Mouse (Mus musculus) cerebellum, adult 11-12 months (tissue): Measurements from ENCODE around the gene Lcn4.
"Not testable (repeated sequence)": the region's sequence is repeated elsewhere in the genome, so short reads cannot be mapped to it uniquely, and the experiment has no call there.

Source experiments
- DNase-seq: peaks from one replicate; pipeline ENCODE4 v3.0.0; 2022

The Lcn4 gene

DNA sequence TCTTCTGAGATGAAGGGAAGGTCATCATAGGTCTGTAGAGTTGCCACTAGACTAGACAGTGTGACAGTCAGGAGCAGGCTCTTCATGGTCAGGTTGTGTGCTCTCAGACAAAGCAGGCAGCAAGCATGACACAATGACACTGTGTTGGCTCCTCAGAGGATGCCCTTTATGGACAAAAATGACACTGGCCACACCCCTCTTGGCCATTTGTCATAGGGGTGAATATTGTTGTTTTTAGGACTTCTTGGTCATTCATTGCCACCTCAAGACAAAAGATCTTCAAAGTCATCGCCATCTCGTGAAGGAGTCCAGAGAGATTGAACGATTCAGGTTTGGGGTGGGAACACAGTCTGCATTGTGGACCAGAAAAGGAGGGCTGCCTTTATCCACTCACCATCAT, at the start of gene Lcn4:
TSS of gene Lcn4 (minus strand) at position 101 of the 400 bp plus-strand sequence.
- no peak for DNase-seq

DNA sequence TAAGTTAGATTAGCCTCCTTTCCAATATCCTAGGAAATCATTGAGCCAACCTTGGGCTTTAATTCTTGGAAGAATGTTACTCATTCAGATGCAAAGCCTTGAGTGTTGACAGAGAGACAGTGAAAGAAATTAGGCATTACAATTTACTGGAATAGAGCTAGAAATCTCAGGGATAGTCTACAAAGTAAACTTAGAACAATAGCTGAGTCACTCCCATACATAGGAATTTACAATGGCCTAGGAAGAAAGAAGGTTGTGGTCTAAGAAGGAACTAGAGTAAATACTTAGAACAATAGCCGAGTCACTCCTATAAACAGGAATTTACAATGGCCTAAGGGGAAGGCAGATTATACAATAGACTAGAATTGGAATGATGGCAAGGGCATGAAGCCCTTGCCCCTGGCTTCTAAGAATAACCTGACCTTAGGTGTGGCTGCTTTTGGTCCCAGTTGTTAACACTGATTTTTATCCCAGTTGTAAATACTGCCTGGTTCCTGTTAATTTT, 15.1 kb upstream of the Lcn4 start:
- no peak for DNase-seq

DNA sequence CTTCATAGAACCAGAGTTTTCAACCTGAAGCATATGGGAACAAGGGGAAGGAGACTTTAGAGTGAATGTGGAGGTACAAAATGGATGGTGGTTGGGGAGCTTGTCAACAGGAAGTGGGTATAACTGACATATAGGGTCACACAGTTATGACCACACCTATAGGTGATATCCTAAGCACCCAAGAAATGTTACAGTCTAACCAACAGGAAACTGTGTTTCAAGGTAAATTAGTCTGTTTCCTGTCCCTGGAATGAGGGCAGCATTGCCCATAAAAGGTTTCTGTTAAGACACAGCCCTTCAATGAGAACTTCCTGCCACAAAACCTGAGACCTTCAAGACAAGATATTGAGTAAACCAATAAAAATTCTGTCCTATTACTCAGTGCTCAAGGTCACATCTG, 2.3 kb downstream of the Lcn4 start:
- no peak for DNase-seq

DNA sequence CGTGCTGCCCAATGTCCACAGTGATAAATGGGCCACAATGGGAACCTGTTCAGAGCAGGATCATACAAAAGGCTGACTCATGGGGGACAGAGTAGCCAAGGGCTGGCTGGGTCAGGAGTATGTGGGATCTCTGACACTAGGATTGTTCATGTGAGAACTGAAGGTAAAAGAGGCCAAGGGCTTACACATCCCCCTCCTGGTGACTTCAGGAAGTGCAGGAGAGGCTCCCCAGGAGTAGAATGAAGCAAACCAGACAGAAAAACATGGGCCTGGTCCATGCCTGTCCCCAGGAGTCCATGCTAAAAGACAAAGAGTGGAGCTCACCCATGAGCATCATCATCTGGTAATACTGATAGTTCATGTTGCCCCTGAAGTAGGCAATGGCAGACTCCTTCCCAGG, 7.5 kb downstream of the Lcn4 start:
- DNase-seq: not testable (repeated sequence)

DNA sequence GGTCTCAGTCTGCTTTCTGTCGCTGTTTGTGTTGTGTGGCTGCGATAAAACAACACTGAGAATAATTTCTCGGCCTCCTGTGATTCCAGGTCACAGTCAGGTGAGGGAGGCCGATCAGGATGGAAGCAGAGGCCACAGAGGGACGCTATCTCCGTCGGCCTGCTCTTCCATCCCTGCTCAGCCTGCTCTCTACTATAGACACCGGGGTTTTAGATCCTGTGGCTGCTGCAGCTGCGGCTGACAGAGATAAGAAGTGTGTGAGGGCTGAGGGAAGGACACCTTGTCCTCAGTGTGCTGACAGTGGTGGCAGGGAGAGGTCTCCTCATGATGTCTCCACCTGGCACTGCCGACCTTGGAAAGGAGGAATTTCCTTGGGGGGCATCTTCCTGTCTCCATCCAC, 8.0 kb downstream of the Lcn4 start:
- DNase-seq: no peak

DNA sequence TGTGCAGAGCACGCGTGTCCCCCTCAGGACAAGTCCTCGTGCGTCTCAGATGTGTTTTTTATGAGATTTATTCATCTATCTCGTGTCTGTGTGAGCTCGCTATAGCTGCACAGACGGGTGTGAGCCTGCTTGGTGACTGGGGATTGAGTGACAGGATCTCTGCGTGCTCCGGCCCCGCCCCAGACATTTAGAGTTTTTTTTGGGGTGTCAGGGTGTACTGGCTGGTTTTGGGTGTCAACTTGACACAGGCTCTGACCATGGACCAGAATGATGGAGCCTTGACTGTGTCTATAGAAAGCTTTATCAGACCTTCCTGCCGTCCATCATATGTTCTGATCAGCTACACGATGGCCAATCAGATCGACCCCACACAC, 8.6 kb downstream of the Lcn4 start:
- DNase-seq: no peak

DNA sequence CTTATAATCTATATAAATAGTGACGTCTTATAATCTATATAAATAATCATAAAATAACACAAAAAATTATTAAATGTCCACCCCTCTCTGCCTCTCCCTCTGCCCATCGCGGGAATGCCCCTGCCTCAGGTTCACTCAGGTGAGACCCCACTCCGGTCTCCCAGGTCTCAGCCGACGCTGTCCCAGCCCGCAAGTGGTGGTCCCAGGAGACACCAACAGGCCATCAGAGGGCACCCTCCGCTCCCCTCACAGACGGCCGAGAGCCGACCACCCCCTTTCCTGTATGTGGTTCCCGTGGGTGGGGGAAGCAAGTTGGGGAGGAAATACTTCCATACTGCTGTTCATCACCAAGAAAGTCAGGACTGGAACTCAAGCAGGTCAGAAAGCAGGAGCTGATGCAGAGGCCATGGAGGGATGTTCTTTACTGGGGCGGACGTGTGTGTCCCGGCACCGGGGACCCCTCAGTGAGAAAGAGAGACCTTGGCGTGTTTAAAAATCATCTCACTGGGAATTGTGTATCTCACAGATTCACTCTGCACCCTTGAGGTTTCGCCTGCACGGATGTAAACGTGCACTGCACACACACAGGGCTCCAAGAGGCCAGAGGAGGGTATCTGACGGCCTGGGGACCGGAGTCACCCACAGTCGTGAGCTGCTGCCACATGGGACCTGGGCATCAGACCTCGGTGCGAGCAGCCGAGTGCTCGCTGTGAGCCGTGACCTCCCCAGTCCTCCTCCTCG, 9.1 kb downstream of the Lcn4 start:
- DNase-seq: no peak

DNA sequence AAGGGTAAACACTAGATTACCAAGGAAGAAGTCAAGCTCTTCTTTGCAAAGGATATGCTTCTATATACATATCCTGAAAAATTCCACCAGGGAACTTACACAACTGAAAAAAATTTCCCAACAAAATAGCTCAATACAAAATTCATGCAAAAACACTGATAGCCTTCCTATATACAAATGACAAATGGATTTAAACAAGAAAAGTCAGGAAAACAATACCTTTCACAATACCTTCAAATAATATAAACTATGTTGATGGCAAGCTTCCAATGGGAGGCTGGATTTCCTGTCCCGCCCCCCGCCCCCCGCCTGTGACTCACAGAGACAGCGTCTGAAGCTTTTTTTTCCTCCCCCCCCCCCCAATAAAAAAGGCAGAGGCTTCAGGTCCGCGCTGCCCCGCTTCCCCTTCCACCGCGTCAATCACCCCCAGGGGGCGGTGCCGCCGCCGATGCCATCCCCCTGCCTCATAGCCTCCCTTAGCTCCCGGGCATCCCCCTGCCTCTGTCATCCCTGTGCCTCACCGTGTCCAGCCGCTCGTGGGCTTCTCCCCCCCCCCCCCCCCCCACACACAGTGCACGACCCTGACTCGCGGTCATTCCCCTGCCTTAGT, 9.8 kb downstream of the Lcn4 start:
- DNase-seq: no peak

DNA sequence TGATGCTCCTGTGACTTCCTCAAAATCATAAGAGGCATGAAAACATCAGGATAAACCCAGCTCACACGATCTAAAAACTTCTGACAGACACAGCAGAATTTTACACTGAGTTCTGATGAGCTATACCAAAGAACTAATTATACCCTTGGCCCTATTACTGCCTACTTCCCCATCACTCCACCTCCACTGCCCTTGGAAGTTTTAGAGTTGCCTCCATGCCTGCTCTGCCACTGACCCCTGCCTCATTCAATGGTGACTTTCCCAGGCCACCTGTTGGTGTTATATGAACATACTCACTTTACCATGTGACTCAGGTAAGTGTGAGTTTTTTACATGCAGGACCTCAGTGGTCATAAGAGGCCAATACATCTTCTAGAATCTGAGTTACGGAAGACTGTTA, 13.7 kb downstream of the Lcn4 start:
- DNase-seq: no peak

DNA sequence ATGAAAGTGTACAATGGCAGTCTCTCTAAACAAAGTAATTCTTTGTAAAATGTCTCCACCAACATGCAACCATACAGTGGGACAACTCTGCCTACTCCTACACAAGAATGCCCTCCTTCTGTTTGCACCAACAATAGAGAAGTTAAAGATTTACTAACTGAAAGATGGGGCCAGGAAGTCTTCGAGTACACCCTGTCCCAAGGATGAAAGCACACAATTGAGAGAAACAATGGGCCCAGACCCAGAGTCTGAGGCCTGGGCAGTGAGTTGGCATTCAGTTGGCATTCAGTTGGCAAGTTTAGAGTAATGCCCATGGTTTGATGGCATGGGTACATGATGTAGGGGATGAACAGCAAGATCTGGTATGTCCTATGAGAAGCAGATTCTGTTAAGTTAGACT, 16.4 kb downstream of the Lcn4 start:
- no peak for DNase-seq

DNA sequence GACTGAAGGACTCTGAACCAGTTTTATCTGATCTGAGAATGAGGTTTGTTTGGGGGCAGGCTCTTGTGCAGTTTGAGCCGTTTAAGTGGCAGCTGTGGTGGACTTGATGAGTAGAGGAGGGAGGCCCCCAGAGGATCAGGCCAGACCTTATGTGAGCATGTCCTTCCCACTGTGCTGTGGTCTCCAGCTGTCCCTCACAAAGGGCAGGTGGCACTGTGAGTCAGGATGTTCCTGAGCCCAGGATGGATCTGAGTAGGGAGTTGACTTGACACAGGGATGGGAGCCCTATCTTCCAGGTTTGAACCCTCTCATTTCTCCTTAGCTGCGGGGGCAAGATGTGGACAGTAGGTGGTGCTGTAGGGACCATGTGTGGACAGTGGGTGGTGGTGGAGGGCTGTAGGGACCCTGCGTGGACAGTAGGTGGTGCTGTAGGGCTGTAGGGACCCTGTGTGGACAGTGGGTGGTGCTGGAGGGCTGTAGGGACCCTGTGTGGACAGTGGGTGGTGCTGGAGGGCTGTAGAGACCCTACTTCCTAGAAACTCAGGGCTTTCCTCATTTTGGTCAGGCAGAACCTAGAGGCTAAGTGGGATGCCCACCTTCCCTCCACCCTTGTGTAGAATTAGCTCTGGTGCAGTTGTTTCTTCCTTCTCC, 24.3 kb downstream of the Lcn4 start:
- DNase-seq: peak; percentile 68

DNA sequence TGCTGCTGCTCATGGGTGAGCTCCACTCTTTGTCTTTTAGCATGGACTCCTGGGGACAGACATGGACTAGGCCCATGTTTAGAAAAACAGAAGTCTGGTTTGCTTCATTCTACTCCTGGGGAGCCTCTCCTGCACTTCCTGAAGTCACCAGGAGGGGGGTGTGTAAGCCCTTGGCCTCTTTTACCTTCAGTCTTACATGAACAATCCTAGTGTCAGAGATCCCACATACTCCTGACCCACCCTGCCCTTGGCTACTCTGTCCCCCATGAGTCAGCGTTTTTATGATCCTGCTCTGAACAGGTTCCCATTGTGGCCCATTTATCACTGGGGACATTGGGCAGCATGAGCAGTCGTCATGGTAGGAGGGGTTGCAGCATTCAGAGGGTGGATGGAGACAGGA, 27.1 kb downstream of the Lcn4 start:
- no peak for DNase-seq

DNA sequence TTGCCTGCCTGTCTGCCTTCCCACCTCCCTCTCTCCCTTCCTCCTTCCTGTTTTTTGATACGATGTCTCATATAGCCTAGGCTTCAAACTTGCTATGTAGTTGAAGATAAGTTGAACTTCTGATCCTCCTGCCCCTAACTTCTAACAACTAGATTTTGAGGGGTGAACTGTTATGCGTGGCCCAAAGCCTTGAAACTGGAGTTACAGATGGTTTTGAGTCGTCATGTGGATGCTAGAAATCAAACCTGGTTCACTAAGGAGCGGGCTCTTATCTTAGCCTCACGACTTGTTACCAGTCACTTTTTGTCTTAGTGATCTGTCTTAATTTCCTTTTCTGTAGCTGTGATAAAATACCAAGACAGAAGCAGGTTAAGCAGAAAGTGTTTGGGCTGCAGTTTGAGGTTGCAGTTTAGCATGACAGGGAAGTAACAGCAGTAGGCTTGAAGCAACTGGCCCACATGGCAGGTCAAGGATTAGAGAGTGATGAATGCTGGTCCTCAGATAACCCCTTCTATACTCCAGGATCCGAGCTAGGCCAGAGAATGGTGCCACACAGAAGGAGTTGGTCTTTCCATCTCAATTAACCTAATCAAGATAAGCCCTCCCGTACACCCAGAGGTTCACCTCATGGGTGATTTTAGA, 30.0 kb downstream of the Lcn4 start:
- DNase-seq: no peak

DNA sequence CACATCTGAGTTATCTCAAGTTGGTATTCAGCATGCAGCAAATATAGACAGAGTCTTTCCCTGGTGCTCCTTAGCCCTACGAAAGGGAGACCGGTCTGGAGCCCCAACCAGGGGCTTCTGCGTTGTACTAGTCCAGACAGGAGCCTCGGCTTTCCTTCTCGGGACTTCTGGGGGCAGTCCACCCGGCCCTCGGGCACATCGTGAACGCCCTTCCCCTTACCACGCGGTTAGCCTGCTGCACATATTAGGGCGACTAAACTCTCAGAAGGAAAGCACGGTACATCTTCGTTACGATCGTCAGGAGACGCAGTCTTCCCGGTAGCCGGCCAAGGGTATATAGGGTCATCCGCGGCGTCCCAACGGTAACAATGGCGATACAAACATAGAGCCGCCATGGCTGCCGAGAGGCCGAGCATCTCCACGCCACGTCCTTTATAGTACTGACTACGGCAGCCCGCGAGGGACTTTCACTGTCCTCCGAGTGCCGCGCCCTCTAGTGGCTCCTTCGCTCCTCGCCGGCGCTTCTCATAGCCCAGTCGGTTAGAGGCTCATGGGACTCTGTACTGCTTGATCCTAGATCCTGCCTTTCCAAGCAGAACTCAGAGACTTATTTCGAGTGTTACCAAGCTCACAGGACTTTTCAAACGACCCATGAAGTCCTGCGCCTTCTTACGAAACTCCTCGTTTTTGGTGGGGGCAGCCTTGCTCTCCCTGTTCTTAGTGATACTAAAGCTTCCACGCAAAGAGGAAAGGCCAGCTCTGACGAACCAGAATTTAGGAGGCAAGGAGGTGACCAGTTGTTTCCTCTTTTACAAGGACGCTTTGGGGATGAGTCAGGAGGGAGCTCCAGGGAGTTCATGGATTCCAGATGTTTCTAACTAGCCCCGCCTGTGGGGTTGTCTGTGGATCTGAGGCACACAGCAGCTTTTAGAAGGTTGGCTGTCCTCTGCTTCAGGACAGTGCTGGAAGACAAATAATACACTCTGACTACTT, 30.9 kb downstream of the Lcn4 start:
- peak; percentile 92 for DNase-seq

DNA sequence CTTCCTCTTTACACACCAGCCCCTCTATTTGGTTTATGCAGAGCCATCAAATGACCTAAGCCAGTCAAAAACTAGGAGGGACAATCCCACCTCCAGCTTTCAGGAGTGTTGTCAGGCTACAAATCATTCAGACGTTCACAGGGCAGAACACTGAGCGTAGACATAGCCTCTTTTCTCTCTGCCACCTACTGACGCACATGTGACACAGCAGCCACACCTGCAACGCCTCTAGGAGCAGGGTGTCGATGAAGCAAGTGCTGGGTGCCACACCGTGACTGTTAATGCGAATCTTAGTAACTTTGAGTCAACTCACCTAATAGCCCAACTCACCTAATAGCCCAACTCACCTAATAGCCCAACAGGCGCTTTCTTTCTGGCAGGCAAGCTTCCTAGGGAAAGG, 32.0 kb downstream of the Lcn4 start:
- DNase-seq: no peak

DNA sequence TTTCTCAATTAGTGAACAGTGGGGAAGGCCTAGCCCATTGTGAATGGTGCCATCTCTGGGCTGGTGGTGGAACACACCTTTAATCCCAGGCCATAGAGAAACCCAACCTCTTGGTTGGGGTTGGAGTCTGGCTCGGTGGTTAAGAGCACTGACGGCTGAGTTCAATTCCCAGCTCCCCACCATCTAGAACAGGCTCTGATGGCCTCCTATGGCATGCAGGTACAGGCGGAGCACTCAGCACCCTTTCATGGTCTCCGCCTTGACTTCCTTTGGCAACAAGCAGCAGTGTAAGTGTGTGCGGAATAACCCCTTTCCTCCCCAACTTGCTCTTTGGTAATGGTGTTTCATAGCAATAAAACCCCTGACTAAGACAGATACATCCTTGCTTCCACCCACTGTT, 32.5 kb downstream of the Lcn4 start:
- DNase-seq: no peak

DNA sequence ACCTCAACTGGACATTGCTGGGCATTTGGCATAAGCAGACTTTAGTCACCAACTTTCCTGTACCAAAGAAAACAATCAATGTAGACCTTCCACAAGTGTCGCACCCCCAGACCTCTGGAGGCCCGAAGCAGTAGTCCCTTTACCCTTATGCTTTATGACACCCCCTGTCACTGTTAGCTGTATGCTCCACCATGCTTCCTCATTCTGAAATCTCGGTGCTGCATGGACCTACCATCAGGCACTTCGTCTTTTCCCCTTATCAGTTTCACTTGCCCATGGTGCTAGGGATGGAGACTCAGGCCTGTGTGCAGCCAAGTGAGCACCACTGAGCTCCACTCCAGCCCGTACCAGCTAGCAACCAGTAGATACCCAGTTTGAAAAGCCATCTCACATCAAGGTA, 33.0 kb downstream of the Lcn4 start:
- DNase-seq: no peak

DNA sequence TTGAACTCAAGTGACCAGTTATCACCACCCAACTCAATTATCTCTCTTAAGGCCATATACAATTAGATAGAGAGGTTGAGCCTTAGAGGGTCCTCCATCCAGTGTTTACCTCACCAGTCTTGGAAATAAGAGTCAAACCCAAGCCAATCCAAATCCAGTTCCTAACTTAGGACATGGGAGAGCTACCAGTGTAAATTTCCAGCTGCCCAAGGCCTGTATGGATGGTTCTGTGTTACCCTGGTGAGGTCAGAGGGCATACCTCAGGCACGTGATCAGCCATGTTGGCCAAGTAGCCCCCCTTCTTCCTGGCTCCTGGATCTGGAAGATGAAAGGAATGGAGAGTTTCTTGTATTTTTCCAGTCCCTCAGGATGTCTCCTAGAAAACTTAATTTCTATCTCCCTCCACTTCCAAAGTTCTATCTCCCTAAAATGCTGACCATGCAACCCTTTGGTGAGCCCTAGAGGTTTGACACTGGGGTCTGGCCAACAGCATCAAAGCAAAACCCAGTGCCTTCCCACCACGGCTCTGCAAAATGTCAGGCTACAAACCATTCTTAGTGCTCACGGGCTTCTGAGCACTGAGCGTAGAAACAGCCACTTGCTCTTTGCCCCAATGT, 33.7 kb downstream of the Lcn4 start:
- DNase-seq: no peak

DNA sequence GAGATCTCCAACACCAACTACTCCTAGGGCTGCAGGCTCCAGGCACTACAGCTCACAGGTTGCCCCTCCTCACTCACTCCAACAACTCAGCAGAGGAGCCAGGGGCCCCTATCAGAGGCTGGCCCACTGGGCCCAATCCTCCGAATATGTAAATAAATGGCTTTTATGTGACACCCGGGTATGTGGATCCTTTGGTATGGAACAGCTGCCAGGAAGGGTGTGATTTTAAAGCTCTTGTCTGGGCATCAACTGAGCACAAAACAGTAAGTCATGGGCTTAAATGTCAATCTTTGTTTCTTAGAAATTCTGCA, 34.8 kb downstream of the Lcn4 start:
- DNase-seq: no peak

DNA sequence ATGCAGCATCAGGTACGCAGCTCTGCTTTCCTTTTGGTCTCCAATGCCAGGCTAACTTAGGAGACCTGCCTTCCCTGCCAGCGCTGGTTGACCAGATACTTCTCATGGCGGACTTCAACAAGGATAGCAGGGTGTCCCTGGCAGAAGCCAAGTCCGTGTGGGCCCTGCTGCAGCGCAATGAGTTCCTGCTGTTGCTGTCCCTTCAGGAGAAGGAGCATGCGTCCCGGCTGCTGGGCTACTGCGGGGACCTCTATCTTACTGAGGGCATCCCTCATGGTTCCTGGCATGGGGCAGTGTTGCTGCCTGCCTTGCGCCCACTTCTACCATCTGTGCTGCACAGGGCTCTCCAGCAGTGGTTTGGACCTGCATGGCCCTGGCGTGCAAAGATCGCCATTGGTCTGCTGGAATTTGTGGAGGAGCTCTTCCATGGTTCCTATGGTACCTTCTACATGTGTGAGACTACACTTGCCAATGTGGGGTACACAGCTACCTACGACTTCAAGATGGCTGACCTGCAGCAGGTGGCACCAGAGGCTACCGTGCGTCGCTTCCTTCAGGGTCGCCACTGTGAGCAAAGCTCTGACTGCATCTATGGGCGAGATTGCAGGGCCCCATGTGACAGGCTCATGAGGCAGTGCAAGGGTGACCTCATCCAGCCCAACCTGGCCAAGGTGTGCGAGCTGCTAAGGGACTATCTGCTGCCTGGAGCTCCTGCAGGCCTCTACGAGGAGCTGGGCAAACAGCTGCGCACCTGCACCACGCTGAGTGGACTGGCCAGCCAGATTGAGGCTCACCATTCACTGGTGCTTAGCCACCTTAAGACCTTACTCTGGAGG, 35.4 kb downstream of the Lcn4 start:
- DNase-seq: no peak
